Mouse (Mus musculus) lung, postnatal 0 days (tissue): ENCODE data around the gene Svs3a.
"Not testable (repeated sequence)": the region's sequence is repeated elsewhere in the genome, so short reads cannot be mapped to it uniquely, and the experiment has no call there.

ENCODE experiments used
- CTCF ChIP-seq: IDR thresholded peaks from 2 replicates; pipeline ENCODE4 v1.5.1; 2016; ENCODE audit warnings: antibody characterized with exemption, mild to moderate bottlenecking
- EP300 ChIP-seq: IDR thresholded peaks from 2 replicates; pipeline ENCODE4 v1.6.1; 2016; ENCODE audit warnings: antibody characterized with exemption, mild to moderate bottlenecking, control low read depth

DNA sequence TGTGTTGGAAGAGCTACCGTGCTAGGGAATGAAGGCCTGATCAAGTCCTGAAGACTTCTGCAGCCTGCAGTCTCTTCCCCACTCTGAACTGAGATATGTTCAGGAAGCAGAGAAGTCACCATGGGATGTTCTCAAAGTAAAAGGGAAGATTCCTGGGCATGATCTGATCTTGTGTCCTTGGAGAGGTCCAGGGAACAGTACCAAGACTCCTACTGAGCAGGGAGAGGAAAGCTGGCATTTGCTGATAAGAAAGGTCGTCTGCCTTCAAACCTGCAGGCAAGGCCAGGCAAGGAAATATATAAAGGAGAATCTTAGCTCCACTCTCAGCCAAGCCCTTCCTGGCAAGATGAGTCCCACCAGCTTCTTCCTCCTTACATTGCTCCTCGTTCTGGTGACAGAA, 43.4 kb downstream of the Svs3a start, which contains the start of gene Svs5:
- TF ChIP-seq EP300, CTCF: not testable (repeated sequence)
